Mouse (Mus musculus) testis, adult 2 months (tissue): ENCODE measurements around the gene Oit1. TPM values are rescaled to one million over a fixed set of nuclear protein-coding genes. Genes with fewer than 3 reads are reported as not detected.
A peak's percentile ranks its signal among the peaks of the same experiment; 100 is the strongest.

Experiments used
- H3K27ac ChIP-seq: fragments of 200-500 bp; 2 replicates; pipeline ENCODE4 v1.5.1; 2012; ENCODE audit warnings: low read depth, low read length; ENCODE audit not compliant: control insufficient read depth, insufficient read depth
- H3K27me3 ChIP-seq: fragments of 200-500 bp; 2 replicates; pipeline ENCODE4 v1.6.1; 2012; ENCODE audit warnings: mild to moderate bottlenecking, low read length, moderate library complexity; ENCODE audit not compliant: control insufficient read depth, insufficient read depth
- H3K36me3 ChIP-seq: fragments of 200-500 bp; 2 replicates; pipeline ENCODE4 v1.6.1; 2012; ENCODE audit warnings: mild to moderate bottlenecking, low read length; ENCODE audit not compliant: control insufficient read depth, insufficient read depth
- H3K4me1 ChIP-seq: fragments of 200-500 bp; 2 replicates; pipeline ENCODE4 v1.6.1; 2012; ENCODE audit warnings: low read length; ENCODE audit not compliant: control insufficient read depth, insufficient read depth
- H3K4me3 ChIP-seq: fragments of 200-500 bp; 2 replicates; pipeline ENCODE4 v1.5.1; 2012; ENCODE audit warnings: low read depth, mild to moderate bottlenecking, low read length, moderate library complexity, mixed read lengths; ENCODE audit not compliant: control insufficient read depth
- CTCF ChIP-seq: fragments of 200-500 bp; IDR thresholded peaks from 2 replicates; pipeline ENCODE4 v1.5.1; 2012; ENCODE audit warnings: low read depth, mild to moderate bottlenecking, inconsistent platforms, low read length, moderate library complexity; ENCODE audit not compliant: control insufficient read depth, insufficient read depth, insufficient replicate concordance
- POLR2A ChIP-seq: fragments of 200-500 bp; IDR thresholded peaks from 2 replicates; pipeline ENCODE4 v1.6.1; 2012; ENCODE audit warnings: low read depth, mild to moderate bottlenecking, inconsistent platforms, low read length, moderate library complexity; ENCODE audit not compliant: control insufficient read depth
- polyA plus RNA-seq: library from polyadenylated mRNA; depleted of rRNA; stranded (reverse); fragments of >200 nt; gene quantifications from 2 replicates; pipeline ENCODE4 v1.2.3, GENCODE M21; 2012

Oit1 gene
- polyA plus RNA-seq, 1 experiment, result 60.7 TPM

- Histone ChIP-seq H3K36me3 (no peaks in the 10 kb centered on the region), H3K27me3 (no peaks in the 10 kb centered on the region), H3K4me1 (no peaks in the 10 kb centered on the region), H3K4me3 (no peak overlapping the region), H3K27ac (no peak overlapping the region)
- TF ChIP-seq POLR2A (no peak), CTCF (no peak)
These were observed 13.7 kb upstream of the Oit1 start for GRCm38 (mm10) chr14:8392181-8392825.

- TF ChIP-seq CTCF (no peak), POLR2A (no peak)
- Histone ChIP-seq H3K27me3 (no peaks in the 10 kb centered on the region), H3K27ac (no peak overlapping the region), H3K4me1 (peaks cover 4% of the 10 kb centered on the region), H3K36me3 (no peaks in the 10 kb centered on the region; the same call in 1 of the 2 replicates), H3K4me3 (peak overlapping the region; percentile 83)
These were observed 9.2 kb downstream of the Oit1 start for GRCm38 (mm10) chr14:8369394-8369793.

- Histone ChIP-seq H3K4me1 (peaks cover 4% of the 10 kb centered on the region), H3K27ac (peak overlapping the region; percentile 79), H3K4me3 (peak overlapping the region; percentile 83)
These were observed 9.7 kb downstream of the Oit1 start for GRCm38 (mm10) chr14:8368900-8369299.

GRCm38 (mm10) chr14:8367727-8368520, 10.6 kb downstream of the Oit1 start:
- TF ChIP-seq CTCF, result no peak
- peak; percentile 21; the same call in 1 of the 2 replicates for TF ChIP-seq POLR2A
- Histone ChIP-seq H3K27ac (peak overlapping the region; percentile 85), H3K27me3 (no peaks in the 10 kb centered on the region), H3K36me3 (no peaks in the 10 kb centered on the region; the same call in 1 of the 2 replicates), H3K4me1 (peaks cover 4% of the 10 kb centered on the region), H3K4me3 (peak overlapping the region; percentile 87)

More at GRCm38 (mm10) chr14:8368900-8369299, 9.7 kb downstream of the Oit1 start:
- TF ChIP-seq CTCF (no peak), POLR2A (no peak)
- Histone ChIP-seq H3K36me3 (no peaks in the 10 kb centered on the region; the same call in 1 of the 2 replicates), H3K27me3 (no peaks in the 10 kb centered on the region)

- Histone ChIP-seq H3K4me3 (peak overlapping the region; percentile 87), H3K4me1 (peaks cover 4% of the 10 kb centered on the region), H3K27me3 (no peaks in the 10 kb centered on the region), H3K27ac (peak overlapping the region; percentile 85), H3K36me3 (no peaks in the 10 kb centered on the region; the same call in 1 of the 2 replicates)
- TF ChIP-seq POLR2A, result 0 out of 2 replicates have a peak, but pooled peaks have one; percentile 25
- no peak for TF ChIP-seq CTCF
These were observed 11.4 kb downstream of the Oit1 start for GRCm38 (mm10) chr14:8367121-8367520.

GRCm38 (mm10) chr14:8365833-8366232, 12.7 kb downstream of the Oit1 start:
- Histone ChIP-seq H3K36me3 (no peaks in the 10 kb centered on the region; the same call in 1 of the 2 replicates), H3K27ac (no peak overlapping the region), H3K4me1 (peaks cover 4% of the 10 kb centered on the region), H3K4me3 (peak overlapping the region; percentile 60), H3K27me3 (no peaks in the 10 kb centered on the region)
- TF ChIP-seq POLR2A (no peak), CTCF (no peak)

GRCm38 (mm10) chr14:8356836-8357235, 21.7 kb downstream of the Oit1 start:
- Histone ChIP-seq H3K4me3 (no peak overlapping the region), H3K27ac (no peak overlapping the region), H3K36me3 (no peaks in the 10 kb centered on the region), H3K4me1 (no peaks in the 10 kb centered on the region), H3K27me3 (no peaks in the 10 kb centered on the region)
- TF ChIP-seq POLR2A (no peak), CTCF (no peak)
